Mouse (Mus musculus) thymus, postnatal 14 days (tissue): ENCODE measurements around the gene Pde4c.

Experiments used
- DNase-seq: peaks from one replicate; pipeline ENCODE4 v3.0.0; 2021

Pde4c gene

DNA sequence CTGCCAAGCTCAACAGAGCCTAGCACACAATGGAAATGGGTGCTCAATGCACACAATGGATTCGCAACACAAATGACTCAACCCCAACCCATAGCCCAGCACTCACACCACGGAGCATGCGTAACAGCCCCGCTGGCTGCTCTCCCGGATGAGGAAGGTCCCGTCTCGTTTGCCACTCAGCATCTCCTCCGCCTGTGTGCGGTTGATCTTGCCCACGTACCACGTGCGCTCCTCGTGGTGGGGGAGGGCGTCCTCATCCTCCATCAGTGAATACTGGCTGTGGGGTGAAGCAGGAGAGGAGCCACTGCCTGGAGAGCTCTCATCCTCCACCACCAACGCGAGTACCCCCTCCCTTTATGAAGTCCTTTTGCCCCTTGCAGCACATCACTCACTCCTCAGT lies 45.4 kb downstream of the Pde4c start:
- no peak for DNase-seq

DNA sequence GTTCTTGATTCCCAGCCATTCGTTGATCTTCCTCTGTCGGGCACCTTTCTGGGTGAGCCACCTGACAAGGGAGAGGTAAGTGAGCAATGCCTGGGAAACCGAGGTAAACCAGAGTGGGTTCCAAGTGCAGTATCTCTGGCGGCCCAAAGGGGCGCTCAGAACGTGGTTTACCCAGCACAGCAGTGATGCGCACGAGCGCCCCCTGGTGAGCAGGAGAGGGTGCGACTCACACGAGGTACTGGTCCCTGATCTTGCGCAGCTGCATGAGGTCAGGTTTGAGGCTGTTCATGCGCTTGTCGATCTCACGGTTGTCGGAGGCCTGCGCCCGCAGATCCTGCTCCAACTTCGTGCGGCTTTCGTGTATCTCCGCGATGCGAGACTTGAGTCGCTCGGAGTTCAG lies 45.8 kb downstream of the Pde4c start:
- peak; percentile 99 for DNase-seq

DNA sequence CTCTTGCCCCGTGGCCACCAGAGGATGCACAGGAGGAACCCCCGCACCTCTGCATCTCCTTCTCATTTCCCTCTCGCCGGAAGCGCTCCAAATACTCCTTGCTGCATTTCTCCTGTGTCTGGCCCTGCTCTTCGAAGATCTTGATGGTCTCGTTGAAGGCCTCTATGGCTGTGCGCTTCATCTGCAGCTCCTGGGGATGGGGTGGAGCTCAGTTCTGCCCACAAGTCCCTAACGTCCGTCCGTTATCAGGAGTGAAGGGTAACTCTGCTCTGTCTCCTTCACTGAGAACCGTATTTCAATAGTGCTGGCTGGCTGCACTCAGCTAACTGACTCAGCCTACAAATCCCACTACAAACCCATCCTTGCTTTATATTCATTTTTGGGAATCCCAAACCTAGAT lies 46.3 kb downstream of the Pde4c start:
- DNase-seq: no peak

DNA sequence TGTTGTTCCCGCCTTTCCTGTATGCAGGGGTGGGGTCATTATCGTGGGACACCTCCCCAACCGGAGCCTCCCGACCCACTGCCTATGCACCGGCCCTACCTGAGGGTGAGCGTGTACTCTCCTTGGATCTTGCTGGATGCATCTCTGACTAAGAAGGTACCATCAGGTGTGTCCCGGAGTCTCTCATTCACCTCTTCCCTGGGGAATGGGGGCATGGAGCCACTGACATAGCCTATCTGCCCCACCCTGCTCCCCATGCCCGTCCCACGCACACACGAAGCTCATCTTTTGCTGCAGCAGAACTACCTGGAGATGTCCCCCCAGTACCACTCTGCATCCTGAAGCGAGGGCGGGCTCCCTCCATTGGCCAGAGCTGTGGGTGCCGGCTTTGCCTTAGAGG lies 47.2 kb downstream of the Pde4c start:
- DNase-seq: no peak

DNA sequence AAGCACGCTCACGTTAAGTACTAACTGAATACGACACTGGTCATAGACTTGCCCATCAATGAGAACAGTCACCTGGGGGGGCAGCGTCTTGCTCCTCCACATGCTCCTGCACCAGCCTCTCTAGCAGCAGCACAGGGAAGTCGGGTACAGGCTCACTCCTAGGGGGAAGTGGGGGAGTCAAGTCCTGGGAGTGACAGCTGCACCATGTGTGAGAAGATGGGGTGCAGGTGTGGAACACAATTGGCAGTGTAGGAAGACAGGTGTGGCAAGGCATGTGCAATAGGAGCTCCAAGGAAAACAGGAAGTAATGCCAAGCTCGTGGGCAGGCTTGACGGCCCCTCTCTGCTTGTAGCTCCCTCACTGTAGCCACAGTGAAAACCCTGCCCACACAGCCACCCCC lies 47.7 kb downstream of the Pde4c start:
- no peak for DNase-seq

DNA sequence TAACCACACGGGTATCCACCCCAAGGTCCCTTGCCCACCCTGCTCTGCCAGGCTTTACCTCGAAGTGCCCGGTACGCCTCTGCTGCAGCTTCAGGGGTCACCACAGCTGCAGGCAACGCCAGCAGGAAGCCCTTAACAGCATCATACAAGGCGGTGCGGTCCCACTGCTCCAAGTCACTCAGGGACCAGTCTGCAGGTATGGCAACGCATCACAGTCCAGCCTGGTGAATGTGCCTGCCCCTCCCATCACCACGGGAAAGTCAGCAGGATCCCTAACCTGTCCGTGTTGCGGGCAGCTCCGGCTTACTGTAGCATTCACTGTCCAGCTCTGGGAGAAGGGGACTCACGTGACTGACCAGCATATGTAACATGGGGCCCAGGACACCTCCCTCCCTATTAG lies 48.6 kb downstream of the Pde4c start:
- DNase-seq: no peak

DNA sequence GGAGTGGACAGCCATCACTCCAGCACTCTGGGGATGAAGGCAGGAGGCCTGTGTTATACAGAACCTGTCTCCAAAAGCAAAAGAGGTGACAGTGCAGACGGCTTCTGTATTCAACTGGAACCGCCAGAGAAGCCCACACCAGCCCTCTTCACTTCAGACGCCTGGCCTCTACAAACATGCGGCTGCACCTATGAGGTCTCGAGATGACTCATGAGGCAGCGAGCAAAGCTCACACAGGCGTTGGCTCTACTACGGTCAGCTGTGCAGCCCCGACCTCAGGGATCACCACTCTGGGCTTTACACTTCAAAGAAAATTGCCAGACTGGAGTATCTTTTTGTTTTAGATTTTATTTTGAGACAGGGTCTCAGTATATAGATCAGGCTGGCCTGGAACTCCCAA lies 49.4 kb downstream of the Pde4c start:
- DNase-seq: no peak

DNA sequence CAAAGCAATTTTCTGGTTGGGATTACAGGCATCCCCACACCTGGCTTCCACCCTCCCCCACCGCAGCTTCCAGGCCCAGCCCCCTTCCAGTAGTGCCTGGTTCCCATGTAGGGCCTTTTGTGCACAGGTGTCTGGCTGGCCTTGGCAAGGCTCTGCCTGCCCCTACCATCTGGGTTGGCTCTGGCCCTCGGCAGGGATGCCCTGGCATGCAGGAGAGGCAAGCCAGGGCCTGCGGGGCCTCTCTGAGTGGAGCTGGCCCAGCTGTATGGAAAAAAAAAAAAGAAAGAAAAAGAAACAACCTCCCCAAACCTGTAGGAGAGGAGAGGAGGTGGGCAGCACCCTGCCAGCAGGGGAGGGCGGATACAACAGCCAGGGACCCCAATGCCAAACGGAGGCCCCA lies 49.9 kb downstream of the Pde4c start:
- no peak for DNase-seq

DNA sequence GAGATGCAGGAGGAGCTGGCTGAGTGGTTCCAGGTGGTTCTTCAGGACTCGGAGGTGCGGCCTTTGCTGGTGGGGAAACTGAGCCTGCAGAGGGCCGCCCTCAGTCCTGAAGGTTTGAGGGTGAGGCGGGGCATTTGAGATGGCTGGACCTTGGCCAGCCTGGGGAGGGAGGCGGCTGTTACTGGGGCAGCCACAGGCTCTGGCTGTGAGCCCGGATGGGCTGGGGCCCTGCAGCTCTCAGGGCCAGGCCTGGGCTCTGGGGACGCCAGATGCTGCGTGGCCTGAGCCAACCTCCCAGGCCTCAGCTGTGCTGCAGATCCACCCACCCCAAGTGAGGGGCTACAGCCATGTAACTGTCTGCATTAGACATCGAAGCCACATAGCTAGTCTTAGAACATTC lies 50.3 kb downstream of the Pde4c start:
- DNase-seq: no peak

DNA sequence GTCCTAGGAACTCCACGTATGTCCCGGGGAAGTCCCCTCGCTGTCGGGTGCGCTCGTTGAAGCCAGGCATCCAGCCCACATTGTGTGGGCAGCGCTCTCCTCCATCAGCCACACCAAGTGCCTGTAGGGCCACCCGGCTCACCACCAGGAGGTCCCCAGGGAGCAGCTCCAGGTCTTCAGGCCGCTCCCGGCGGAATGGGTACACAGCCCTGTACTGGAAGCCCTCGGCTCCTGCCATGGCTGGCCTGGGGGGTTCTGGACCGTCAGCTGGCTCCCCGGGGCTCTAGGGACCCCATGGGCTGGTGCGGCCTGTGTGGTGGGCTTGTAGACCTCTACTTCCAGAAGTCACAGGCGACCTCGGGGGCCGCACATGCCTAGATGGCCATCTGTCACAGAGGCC lies 51.2 kb downstream of the Pde4c start:
- no peak for DNase-seq

DNA sequence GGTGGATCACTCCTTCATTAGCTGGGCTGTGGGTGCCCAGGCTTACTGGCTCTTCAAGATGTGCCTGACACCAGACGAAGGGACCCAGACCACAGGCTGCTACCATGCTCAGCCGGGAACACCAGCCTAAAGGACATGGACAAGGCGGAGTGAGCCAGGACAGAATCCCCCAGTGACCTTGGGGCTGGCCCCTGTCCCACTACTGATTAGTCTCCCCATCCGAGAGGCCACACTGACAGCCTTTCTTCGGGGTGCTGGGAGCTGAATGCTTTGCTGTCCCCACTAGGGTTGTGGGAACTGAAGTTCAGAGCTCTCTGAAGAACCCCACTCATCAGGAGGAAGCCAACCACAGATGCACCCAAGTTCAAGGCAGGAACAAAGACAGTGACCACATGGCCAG lies 51.7 kb downstream of the Pde4c start:
- no peak for DNase-seq

DNA sequence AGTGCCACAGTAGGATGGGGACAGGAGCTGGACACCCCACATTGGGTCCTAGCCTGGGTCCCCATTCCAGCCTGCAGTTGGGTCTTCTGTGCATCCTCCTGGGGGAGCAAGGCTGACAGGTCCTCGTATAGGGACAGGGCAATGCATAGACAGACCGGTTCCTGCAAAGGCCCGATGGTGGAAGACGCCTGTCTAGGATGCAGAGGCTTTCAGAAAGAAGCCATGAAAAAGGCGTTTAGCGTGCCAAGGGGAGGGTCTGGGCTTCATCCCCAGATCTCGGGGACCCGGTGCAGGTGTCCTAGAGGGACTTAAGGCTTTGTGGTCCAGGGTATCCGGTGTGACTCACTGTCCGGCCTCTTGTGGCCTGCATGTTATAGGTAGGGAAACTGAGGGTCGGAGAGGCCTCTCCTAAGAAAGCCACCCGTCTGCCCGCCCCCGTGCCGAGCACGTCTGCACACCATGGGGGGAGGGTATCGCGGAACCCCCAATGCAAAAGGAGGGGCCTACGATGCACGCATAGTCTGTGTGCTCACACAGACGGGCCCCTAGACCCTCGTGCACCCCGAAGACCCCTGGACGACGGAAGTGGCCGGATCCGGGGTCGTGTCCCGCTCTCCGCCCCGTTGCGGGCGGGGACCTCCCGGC lies 52.5 kb downstream of the Pde4c start:
- no peak for DNase-seq

DNA sequence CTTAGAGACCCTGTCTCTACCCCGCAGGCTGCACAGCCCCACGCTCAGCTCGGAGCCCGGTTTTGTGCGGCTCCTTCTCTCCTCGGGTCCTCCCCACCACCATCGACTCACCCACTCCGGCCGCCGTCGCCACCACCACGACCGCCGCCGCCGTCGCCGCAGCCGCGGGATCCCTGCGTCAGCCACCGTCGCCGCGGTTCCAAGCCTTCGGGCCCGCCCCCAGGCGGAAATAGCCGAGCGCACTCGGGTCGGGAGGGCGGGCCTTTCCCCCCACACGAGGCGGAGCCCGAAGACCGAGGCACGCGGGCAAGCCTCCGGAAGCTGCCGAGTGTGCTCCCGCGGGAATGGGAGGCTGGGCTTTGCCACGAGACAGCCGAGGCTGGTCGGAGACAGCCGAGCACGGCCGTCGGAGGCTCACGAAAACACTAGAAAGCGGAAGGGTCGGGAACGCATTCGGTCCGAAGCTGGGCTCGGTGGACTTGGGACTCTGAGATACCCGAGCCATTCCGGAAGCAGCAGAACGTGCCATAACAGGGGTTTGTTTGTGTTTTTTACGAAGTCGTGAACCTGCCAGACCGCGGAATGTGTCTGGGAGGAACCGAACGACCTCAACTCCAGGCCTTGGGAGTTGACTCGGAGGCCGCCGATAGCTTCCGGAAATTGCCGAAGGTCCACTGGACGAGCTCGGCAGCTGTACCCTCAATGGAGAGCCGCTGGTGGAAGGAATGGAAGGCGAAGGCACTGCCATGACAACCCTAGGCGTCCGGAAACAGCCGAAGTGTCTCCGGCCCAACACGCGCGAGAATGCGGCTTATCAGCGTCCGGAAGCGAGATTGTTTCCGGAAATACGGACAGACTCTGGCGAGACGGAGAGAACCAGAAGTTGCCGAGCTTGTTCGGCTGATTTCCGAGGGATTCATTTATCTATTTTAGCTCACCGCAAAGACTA lies 53.2 kb downstream of the Pde4c start, which contains the start of gene Pik3r2:
Gene Pik3r2 (minus strand): TSS at position 218 of the 949 bp plus-strand sequence.
- peak; percentile 98 for DNase-seq

DNA sequence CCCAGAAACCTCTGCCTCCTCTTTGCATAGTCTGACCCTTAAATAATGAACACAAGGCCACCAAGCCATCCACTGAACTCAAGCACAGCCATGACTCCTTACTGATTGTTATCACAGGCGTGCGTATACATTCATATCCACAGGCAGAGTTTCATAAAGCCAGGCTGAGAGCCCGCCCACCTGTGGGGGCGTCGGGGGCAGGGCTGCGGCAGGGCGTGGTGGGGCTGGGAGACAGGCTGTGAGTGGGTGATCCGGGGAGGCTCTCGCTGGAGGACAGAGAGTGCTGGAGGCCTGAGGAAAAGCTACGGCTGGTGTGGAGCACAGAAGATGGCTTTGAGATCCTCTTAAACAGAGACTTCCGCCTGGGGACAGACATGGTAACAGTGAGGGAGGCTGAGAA lies 56.6 kb downstream of the Pde4c start:
- no peak for DNase-seq

DNA sequence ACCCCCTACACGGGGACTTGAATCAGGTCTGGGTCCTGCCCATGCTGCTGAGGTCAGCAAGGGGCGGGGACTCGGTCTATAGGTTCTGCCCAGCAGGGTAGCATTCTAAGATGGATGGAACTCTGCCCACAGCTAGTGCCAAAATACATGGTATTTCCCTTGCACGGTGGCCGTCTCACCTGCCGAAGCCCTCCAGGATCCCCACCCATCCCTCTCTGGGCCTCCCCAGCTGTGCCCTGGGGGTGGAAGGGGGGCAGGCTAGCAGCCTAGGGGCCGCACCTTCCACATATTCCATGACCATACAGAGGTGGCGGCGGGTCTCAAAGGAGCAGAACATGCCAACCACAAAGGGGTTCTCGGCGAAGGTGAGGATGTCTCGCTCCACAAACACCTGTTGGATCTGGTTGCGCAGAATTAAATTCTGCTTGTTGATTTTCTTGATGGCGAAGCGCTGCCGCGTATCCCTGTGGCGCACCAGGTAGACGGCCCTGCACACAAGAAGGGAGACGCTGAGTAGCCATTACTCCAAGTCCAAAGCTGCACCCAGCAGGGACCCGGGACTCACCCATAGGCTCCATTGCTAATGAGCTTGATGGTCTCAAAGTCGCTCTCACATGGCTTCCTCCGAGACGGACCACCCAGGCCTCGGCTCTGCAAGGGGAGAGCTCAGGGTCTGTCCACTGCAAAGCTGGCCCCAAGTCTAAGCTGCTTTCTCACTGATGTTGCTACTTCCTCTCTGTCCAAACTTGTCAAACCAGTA lies 63.0 kb downstream of the Pde4c start:
- no peak for DNase-seq

DNA sequence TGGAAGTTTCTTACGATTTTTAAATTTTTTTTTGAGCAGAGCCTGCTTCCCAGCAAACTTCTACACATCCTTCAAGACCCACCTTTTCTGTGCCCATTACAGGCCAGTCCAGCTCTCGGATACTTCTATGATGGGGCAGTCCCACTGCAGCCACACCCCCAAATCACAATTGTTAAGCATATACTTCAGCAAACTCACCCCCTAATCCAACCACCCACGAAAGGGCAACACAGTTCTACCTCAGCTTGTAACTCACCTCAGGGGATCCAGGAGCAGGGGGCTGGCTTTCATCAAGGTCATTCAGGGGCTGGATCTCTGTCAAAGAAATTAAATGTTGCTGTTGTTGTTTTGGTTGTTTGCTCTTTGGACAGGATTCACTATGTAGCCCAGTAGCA lies 63.5 kb downstream of the Pde4c start:
- DNase-seq: no peak

DNA sequence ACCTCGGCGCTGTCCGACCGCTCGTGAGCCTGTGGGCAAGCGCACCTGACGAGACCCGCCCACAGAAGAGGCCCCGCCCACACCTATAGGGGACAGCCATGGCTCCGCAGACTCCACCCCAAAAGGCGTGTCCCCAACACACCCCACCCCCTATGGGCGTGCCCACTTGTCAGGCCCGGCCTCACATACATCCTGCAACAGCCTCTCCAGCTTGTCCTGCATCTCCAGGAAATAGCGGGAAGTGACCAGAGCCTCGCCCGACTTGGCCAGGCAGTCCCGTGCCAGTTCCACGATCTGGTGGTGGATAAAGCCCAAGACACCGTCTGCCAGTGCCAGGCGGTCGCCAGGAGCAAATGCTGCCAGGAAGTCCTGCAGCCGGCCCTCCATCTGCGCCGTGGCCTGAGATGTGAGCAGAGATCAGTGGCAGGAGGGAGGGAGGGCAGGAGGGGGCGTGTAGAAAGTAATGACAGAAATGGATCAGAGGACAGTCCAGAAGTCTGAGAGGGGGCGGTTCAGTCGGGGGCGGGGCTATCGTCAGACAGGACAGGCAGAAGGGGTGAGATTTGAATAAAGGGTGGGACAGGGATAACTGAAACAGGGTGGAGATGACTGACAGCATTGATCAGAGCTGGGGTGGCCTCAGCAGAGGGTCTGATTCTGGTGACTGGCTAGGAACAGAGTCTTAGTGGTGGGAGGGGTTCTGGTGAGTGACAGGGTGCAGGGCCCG lies 64.6 kb downstream of the Pde4c start:
- no peak for DNase-seq

DNA sequence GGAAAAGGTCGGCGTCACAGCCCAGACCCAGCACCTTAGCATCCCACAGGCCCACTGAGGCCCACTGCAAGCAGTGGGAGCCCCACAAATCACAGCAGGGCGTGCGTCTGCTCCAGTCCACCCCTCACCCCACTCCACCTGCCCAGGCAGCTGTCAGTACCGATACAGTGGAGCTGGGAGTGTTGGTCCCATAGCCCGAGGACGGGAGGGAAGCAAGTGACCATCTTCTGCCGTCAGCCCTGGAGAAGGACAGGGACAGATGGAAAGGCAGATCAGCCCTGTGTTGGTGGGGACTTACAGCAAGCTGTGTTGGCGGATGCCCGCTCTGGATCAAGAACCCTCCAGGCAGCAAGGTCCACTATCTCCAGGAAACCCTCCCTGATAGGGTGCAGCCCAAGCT lies 65.5 kb downstream of the Pde4c start:
- no peak for DNase-seq

DNA sequence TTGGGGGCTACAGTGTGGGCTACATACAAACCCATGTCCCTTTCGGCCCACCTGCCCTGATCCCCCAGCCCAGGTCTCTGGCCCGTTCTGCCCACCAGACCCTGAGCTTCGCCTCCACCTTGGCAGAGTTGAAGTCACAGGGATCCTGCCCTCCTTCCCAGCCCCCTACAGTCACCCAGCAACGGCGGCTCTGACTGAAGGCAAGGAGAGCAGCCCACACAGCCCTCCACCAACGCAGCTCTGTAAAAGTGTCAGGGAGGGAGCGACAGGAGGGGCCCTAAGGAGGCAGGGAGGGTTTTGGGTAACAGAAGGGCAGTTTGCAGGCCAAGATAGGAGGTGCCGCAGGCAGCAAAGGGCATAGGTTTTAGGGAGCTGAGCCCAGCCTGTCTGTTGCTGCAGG lies 67.3 kb downstream of the Pde4c start:
- peak; percentile 53 for DNase-seq

DNA sequence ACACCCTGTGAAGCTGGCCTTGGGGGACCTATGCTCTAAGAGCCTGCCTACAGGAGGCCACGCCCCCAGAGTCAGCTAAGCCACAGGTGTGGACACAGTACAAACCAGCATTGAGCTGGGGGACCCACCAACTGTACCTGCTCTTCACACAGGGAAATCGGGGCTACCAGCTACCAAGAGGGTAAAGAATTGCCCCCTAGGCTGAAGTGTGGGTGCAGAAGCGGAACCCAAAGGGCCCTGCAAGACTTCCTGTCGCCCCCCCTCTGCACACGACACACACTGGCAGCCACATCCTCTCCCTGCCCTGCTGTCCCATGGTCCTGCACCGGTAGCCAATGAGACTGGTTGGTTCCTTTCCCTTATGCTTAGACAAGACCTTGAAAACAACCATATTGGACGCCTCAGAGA lies 67.8 kb downstream of the Pde4c start:
- peak; percentile 88 for DNase-seq

DNA sequence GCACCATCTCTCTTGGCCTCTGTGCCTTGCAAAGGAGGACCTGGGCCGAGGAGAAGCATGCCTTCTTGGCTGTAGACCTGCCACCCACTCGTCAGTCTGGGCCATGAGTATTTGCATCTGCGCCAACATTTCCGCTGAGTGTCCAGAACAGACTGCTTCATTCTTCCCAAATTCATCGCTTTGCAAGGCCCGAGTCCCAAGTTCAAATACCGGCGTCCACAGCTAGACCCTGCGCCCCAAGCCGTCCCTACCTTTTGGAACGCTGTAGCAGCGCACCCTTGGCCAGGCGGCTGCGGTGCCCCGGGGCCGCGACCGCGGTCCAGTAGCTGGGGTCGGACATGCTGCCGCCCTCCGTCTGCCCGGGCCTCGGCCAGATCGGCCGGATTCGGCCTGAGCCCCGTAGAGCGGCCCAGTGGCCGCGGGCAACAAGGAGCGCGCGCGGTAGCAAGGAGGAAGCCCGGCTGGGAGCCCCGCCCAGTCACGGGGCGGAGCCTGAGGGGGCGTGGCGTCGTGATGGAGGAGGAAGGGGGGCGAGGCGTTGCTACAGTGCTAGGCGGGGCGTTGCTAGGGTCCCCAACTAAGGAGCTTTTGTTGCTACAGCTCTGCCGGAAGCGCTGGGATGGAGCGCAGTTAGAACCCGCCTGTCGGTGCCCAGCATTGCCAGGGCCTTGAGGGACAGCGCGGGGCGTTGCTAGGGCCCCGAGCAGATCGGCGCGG lies 68.6 kb downstream of the Pde4c start:
- peak; percentile 100 for DNase-seq

DNA sequence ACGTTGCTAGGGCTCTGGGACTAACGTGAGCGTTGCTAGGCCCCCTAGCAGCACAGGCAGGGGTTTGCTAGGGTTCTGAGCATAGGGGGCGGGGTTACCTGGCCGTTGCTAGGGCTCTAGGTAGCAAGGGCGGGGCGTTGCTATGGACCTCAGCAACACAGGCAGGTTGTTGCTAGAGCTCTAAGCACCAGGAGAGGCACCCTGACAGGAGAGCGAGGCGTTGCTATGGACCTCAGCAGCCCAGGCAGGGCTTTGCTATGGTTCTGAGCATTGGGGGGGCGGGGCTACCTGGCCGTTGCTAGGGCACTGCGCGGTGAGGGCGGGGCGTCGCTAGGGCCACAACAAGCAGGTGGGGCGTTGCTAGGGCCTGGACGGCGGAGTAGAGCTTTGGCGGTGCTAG lies 69.2 kb downstream of the Pde4c start:
- no peak for DNase-seq
